Comparison of ENCODE assay signal across 14 mouse cellular contexts in the genomic region with DNA sequence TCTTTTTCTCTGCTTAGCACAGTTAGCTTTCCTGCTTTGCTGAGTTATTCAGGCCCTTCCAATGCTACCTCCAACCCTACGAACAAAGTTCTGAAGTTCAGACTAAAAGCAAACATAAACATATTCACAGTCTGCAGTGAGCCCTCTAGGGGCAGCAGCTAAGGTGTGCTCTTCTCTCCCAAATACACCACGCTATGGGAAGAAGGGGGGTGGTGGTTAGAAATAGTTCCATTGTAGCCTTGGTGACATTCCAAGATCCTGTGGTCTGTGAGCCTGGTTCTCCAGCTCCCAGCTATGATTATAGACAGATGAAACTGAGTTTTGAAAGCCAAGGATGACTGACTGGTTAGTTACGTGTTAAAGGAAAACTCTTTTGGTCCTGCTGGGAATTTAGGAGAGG. TPM values are rescaled to one million over a fixed set of nuclear protein-coding genes. Genes with fewer than 3 reads are reported as not detected.
DNase-seq lines count a peak whose midpoint lies in the region; ATAC-seq and TF ChIP-seq lines count a peak whose summit lies in the region.
"Had no signal": no experiment of that assay in that cellular context is flagged by ENCODE, and none has a peak within 500 bp of the region (broad histone marks: within the 10 kb centered on the region; RNA-seq: fewer than 3 reads in every experiment).

No protein-coding gene starts in this region.

- no peaks in the 10 kb centered on the region for H3K36me3 ChIP-seq in liver, adult 2 months (ENCODE audit: control insufficient read depth, insufficient read depth, low read length)
- H3K36me3 ChIP-seq in liver, embryonic 11.5 days (ENCODE audit: control insufficient read depth, insufficient read depth, low read length): no peaks in the 10 kb centered on the region

- intact Hi-C loops in gastrocnemius, adult 2 months (cut with DNase I): loop anchor here (10.0 kb wide), 1 partner anchor 1882 kb away; no protein-coding TSS in a partner anchor
- intact Hi-C loops in gastrocnemius, postnatal 36 days (cut with DNase I): no loop called here

- no peak overlapping the region for H3K27ac ChIP-seq in gastrocnemius, adult 2 months
- no peak overlapping the region for H3K27ac ChIP-seq in liver, adult 2 months (replicated peaks; ENCODE audit: insufficient read depth, low read depth, low read length)
- no peak overlapping the region for H3K27ac ChIP-seq in liver, embryonic 11.5 days (ENCODE audit: low read depth, low read length)

- no peak overlapping the region for H3K4me2 ChIP-seq in liver, embryonic 11.5 days

- no peaks in the 10 kb centered on the region for H3K27me3 ChIP-seq in liver, adult 2 months (ENCODE audit: control insufficient read depth, insufficient read depth, low read length)
- H3K27me3 ChIP-seq in liver, embryonic 11.5 days (replicated peaks; ENCODE audit: control insufficient read depth, insufficient read depth, low read length): no peaks in the 10 kb centered on the region

- no peaks in the 10 kb centered on the region for H3K4me1 ChIP-seq in liver, adult 2 months (ENCODE audit: control insufficient read depth, insufficient read depth, low read length)
- peaks cover 6% of the 10 kb centered on the region; the same call in 1 of the 2 replicates for H3K4me1 ChIP-seq in liver, embryonic 11.5 days (replicated peaks; ENCODE audit: control insufficient read depth, insufficient read depth, low read length)

- no peak for ATAC-seq in liver, embryonic 11.5 days (replicated peaks; ENCODE audit: low FRiP score)
- no peak for ATAC-seq in granulocyte monocyte progenitor cell, adult 5-6 weeks (replicated peaks; ENCODE audit: poor library complexity, severe bottlenecking)

- no peak for DNase-seq in gastrocnemius, adult 2 months
- no peak for DNase-seq in gastrocnemius, postnatal 36 days
- DNase-seq in liver, adult 2 months (ENCODE audit: extremely low read depth, low read depth, low spot score): peak; percentile 50
- DNase-seq in liver, embryonic 11.5 days (ENCODE audit: low spot score): no peak
- DNase-seq in 3T3-L1 (ENCODE audit: low read depth, low spot score) (peak; percentile 85), ZHBTc4 (ENCODE audit: low read depth, low spot score) (peak; percentile 53)
- DNase-seq in retina, postnatal 1 day: no peak
- DNase-seq: cerebellum, adult 8-10 months; heart, adult 18-20 months; heart, postnatal 14 days; kidney, postnatal 10 days; thymus, adult 18-20 months had no signal

- H3K9ac ChIP-seq in liver, adult 2 months (ENCODE audit: low read depth, low read length): no peak overlapping the region
- H3K9ac ChIP-seq in liver, embryonic 11.5 days (ENCODE audit: low read depth, low read length): no peak overlapping the region

- no peak overlapping the region for H3K4me3 ChIP-seq in gastrocnemius, adult 2 months
- no peak overlapping the region for H3K4me3 ChIP-seq in liver, adult 2 months (ENCODE audit: insufficient read depth, low read depth, low read length)
- no peak overlapping the region for H3K4me3 ChIP-seq in liver, embryonic 11.5 days (ENCODE audit: low read depth, low read length)

- H3K79me2 ChIP-seq in liver, adult 2 months (ENCODE audit: control insufficient read depth, insufficient read depth, low read length): no peaks in the 10 kb centered on the region

- TF ChIP-seq POLR2A in liver, adult 2 months (IDR thresholded peaks at IDR 0.05; ENCODE audit: extremely low read depth, insufficient read depth, low read length): no peak

- no peaks in the 10 kb centered on the region for H3K9me3 ChIP-seq in liver, embryonic 11.5 days (ENCODE audit: control insufficient read depth, low read length)

- TF ChIP-seq CTCF in gastrocnemius, adult 2 months (IDR thresholded peaks at IDR 0.05): peak; percentile 27; the same call in 1 of the 2 replicates
- TF ChIP-seq CTCF in liver, adult 2 months (IDR thresholded peaks at IDR 0.05; ENCODE audit: low read depth, low read length): peak; percentile 1; the same call in 1 of the 2 replicates

- 44% methylated on average over 3 of the region's 3 CpGs for WGBS in liver, adult 2 months
- 65% methylated on average over 3 of the region's 3 CpGs for WGBS in liver, embryonic 11.5 days

RNA-seq across cellular contexts. Expression of gene Asb4, which starts 13.6 kb away (rescaled TPM):
- total RNA-seq in gastrocnemius, adult 2 months (2021): 10 to 100 TPM; 13.1 to 13.4 TPM
- total RNA-seq in gastrocnemius, postnatal 36 days (2021): 10 to 100 TPM in 1 of 2 experiments, 1 to 10 TPM in 1; 9.4 to 10.9 TPM
- 0.18 and 0.27 TPM in 2 replicates for total RNA-seq in liver, adult 2 months (2014; rRNA removed)
- 0.05 and 0.31 TPM in 2 replicates for polyA plus RNA-seq in liver, adult 2 months (2012; rRNA removed)
- polyA plus RNA-seq in liver, embryonic 11.5 days (2014; fragmentation: Nextera tagmentation; extraction: Ambion mirVana): 100 and 109 TPM in 2 replicates
- total RNA-seq in granulocyte monocyte progenitor cell, adult 5-6 weeks (2014; fragmentation: Nextera tagmentation): not detected in 2 replicates
- total RNA-seq in granulocyte monocyte progenitor cell, adult 5-6 weeks (2017): not detected in 2 replicates
- total RNA-seq: monocyte, adult 5-6 weeks had no signal

Comparison
In these comparisons a context has a peak if more than half of its experiments do, and no peak if none do; other contexts are left out.
1. DNase-seq: peak in liver, adult 2 months (single experiment), 3T3-L1 (single experiment) and ZHBTc4 (single experiment); none in gastrocnemius, adult 2 months (single experiment), gastrocnemius, postnatal 36 days (0 of 2), liver, embryonic 11.5 days (single experiment) and retina, postnatal 1 day (single experiment).